Mouse (Mus musculus) C2C12 (cell line): ENCODE results near the gene Tdrkh. TPM values are rescaled to one million over a fixed set of nuclear protein-coding genes. Genes with fewer than 3 reads are reported as not detected.

Experiments used
- H3K27me3 ChIP-seq: one replicate; pipeline ENCODE4 v1.6.1; 2011; ENCODE audit not compliant: control insufficient read depth, insufficient read depth, insufficient read length
- H3K36me3 ChIP-seq: one replicate; pipeline ENCODE4 v1.6.1; 2011; ENCODE audit not compliant: control insufficient read depth, insufficient read depth
- H3K4me3 ChIP-seq: one replicate; pipeline ENCODE4 v1.5.1; 2011; ENCODE audit warnings: mild to moderate bottlenecking, control low read depth; ENCODE audit not compliant: poor library complexity, insufficient read depth, severe bottlenecking
- H3K79me2 ChIP-seq: one replicate; pipeline ENCODE4 v1.6.1; 2011; ENCODE audit not compliant: control insufficient read depth, insufficient read depth
- H3K79me3 ChIP-seq: one replicate; pipeline ENCODE4 v1.6.1; 2011; ENCODE audit warnings: low read depth, control low read depth
- H3ac ChIP-seq: one replicate; pipeline ENCODE3; 2011; ENCODE audit warnings: low read depth; ENCODE audit not compliant: control insufficient read depth, insufficient read length
- CEBPB ChIP-seq: IDR thresholded peaks from one replicate; pipeline ENCODE4 v1.6.1; 2011; ENCODE audit warnings: low read depth, mild to moderate bottlenecking, control low read depth, moderate library complexity
- CTCF ChIP-seq: IDR thresholded peaks from one replicate; pipeline ENCODE4 v1.5.1; 2011; ENCODE audit not compliant: control insufficient read depth, insufficient read depth, insufficient read length
- FOSL1 ChIP-seq: IDR thresholded peaks from one replicate; pipeline ENCODE4 v1.8.0; 2011; ENCODE audit warnings: mild to moderate bottlenecking, low read length; ENCODE audit not compliant: poor library complexity, insufficient read depth, severe bottlenecking
- MAX ChIP-seq: IDR thresholded peaks from one replicate; pipeline ENCODE4 v1.6.1; 2011; ENCODE audit warnings: mild to moderate bottlenecking, control low read depth
- MYOD1 ChIP-seq: IDR thresholded peaks from one replicate; pipeline ENCODE4 v1.6.1; 2011; ENCODE audit warnings: low read depth; ENCODE audit not compliant: control insufficient read depth, insufficient read length
- MYOG ChIP-seq: IDR thresholded peaks from one replicate; pipeline ENCODE4 v1.6.1; 2011; ENCODE audit not compliant: control insufficient read depth, insufficient read length; ENCODE audit errors: extremely low read depth
- USF1 ChIP-seq: IDR thresholded peaks from one replicate; pipeline ENCODE4 v1.6.1; 2011; ENCODE audit warnings: low read depth, mild to moderate bottlenecking, control low read depth, moderate library complexity
- polyA plus RNA-seq: library from polyadenylated mRNA; unstranded; fragments of >200 nt; fragmentation: generic; extraction: Trizol; gene quantifications from one replicate; pipeline ENCODE4 v1.2.1, GENCODE M21; 2012; ENCODE audit warnings: missing spikeins

Gene Tdrkh
- polyA plus RNA-seq, 1 experiment, result 7.5 TPM

DNA sequence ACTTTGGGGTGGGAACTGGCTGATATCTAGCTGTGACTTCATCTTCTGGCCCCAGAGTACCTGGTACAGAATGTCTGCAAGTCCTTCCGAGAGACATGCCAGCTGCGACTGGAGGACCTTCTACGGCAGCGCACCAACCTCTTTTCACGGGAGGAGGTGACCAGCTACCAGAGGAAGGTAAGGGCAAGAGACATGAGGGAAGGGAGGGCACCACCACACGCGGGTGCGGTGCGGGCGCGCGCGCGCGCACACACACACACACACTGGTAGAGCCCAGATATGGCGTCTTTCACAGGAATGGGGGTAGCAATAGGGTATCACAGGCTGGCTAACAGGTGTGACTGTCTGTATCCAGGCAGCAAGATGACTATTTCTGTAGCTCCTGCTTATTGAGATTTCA, 23.7 kb upstream of the Tdrkh start:
- TF ChIP-seq CEBPB (no peak), MAX (no peak), FOSL1 (no peak), USF1 (no peak), MYOD1 (no peak), MYOG (no peak), CTCF (no peak)

DNA sequence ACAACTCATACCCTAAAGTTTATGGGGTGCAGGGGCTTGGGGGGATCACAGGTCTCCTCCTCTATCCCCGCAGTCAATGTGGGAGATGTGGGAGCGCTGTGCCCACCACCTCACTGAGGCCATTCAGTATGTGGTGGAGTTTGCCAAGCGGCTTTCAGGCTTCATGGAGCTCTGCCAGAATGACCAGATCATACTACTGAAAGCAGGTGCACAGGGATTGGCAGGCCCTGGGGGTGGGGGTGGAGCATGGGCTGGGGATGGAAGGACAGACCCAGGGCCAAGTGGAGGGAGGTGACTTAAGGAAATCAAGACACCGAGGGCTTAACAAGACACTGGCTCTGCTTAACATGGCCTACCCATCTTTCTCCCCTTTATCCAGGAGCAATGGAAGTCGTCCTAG, 22.1 kb upstream of the Tdrkh start:
- peaks cover 18% of the 10 kb centered on the region for H3K27me3 ChIP-seq
- no peak overlapping the region for H3K4me3 ChIP-seq
- H3K79me2 ChIP-seq, result no peaks in the 10 kb centered on the region
- H3K79me3 ChIP-seq, result no peaks in the 10 kb centered on the region
- TF ChIP-seq MYOD1 (no peak), MAX (no peak)
- no peak overlapping the region for H3ac ChIP-seq
- H3K36me3 ChIP-seq, result no peaks in the 10 kb centered on the region

More for the DNA sequence above, 23.7 kb upstream of the Tdrkh start:
- H3K27me3 ChIP-seq, result peaks cover 19% of the 10 kb centered on the region
- no peaks in the 10 kb centered on the region for H3K79me3 ChIP-seq
- H3K79me2 ChIP-seq, result no peaks in the 10 kb centered on the region
- no peak overlapping the region for H3ac ChIP-seq
- H3K36me3 ChIP-seq, result no peaks in the 10 kb centered on the region
- H3K4me3 ChIP-seq, result no peak overlapping the region

DNA sequence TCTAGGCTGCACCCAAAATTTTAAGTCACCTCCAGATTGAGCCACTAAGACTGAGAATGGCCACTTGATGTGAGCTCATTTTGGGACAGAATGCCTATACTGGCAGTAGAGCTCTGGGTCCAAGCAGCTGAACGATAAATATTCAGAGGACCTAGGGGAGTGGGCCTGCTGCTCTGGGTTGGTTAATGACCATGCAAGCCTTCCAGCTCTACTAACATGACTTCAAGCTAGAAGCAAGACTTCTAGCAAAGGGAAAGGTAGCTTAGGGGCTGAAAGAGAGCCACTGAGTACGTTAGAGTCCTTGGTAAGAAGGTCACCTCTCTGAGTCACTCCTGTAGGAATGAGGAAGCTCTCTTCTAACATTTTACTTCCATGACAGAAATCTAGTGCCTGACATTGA, 20.9 kb upstream of the Tdrkh start:
- no peaks in the 10 kb centered on the region for H3K79me3 ChIP-seq
- no peak overlapping the region for H3ac ChIP-seq
- H3K27me3 ChIP-seq, result peaks cover 23% of the 10 kb centered on the region
- no peaks in the 10 kb centered on the region for H3K79me2 ChIP-seq
- H3K4me3 ChIP-seq, result no peak overlapping the region
- H3K36me3 ChIP-seq, result no peaks in the 10 kb centered on the region
- no peak for TF ChIP-seq MYOD1
- TF ChIP-seq FOSL1, result no peak
- no peak for TF ChIP-seq MYOG
- no peak for TF ChIP-seq CEBPB
- TF ChIP-seq USF1, result no peak
- no peak for TF ChIP-seq CTCF
- TF ChIP-seq MAX, result no peak

DNA sequence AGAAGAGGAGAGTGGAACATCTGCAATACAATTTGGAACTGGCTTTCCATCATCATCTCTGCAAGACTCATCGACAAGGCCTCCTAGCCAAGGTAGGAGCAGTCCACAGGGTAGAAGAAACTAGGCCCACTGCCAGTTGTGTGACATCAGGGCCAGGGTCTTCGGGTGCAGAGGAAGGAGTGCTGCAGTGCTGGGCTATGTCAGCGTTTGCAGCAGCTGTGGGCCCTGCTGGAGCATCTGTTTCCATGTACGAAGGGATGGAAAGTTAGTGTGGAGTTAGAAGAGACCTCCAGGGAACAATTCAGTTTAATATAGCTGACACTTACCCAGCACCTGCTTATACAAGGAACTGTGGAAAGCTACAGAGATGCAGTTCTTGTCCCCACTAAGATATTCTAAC, 20.0 kb upstream of the Tdrkh start:
- no peaks in the 10 kb centered on the region for H3K36me3 ChIP-seq
- H3K4me3 ChIP-seq, result no peak overlapping the region
- H3K79me2 ChIP-seq, result no peaks in the 10 kb centered on the region
- TF ChIP-seq FOSL1 (no peak), MYOG (no peak), MAX (no peak), CTCF (no peak), CEBPB (no peak), USF1 (no peak), MYOD1 (no peak)
- no peak overlapping the region for H3ac ChIP-seq
- H3K27me3 ChIP-seq, result peaks cover 23% of the 10 kb centered on the region
- no peaks in the 10 kb centered on the region for H3K79me3 ChIP-seq

DNA sequence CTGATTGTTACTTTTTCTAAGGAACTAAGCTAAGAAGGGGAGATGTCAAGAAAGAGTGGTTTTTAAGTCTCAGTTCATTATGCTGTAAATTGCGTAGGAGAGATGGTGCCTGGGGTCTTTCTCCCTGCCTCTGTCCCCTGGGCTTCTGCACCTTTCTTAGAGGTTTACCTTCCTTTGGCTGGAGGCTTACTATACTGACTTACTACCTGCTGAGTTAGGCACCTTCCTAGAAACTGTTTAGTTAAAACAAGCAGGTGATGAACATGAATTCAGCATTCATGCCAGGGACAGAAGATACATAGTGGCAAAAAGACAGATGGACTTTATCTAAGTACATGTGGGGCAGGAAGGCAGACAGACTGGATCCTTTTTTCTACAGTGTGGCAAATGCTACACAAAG, 16.7 kb upstream of the Tdrkh start:
- H3K27me3 ChIP-seq, result peaks cover 37% of the 10 kb centered on the region
- H3K79me3 ChIP-seq, result no peaks in the 10 kb centered on the region
- H3K36me3 ChIP-seq, result no peaks in the 10 kb centered on the region
- no peak overlapping the region for H3ac ChIP-seq
- H3K79me2 ChIP-seq, result no peaks in the 10 kb centered on the region
- H3K4me3 ChIP-seq, result no peak overlapping the region
- no peak for TF ChIP-seq CEBPB
- TF ChIP-seq MAX, result no peak
- no peak for TF ChIP-seq USF1
- no peak for TF ChIP-seq MYOD1

DNA sequence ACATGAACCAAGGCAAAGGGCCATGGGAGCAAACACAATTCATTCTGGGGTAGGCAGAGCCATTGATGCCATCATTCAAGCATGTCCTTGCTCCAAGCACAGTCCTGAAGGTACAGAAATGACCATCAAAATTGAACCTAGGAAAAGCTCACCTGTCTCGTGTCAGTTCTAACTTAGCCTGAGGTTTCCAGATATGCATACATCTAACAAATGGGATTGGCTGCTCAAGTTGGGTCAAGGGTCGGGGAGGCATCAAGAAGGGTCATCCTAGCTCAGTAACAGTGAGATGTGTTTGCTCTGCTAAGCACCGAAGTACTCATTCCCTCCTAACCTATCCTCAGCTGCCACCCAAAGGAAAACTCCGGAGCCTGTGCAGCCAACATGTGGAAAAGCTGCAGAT, 16.2 kb upstream of the Tdrkh start:
- H3K79me2 ChIP-seq, result no peaks in the 10 kb centered on the region
- H3ac ChIP-seq, result no peak overlapping the region
- no peaks in the 10 kb centered on the region for H3K79me3 ChIP-seq
- peaks cover 40% of the 10 kb centered on the region for H3K27me3 ChIP-seq
- H3K4me3 ChIP-seq, result no peak overlapping the region
- H3K36me3 ChIP-seq, result no peaks in the 10 kb centered on the region
- TF ChIP-seq CEBPB, result no peak
- no peak for TF ChIP-seq MYOD1

DNA sequence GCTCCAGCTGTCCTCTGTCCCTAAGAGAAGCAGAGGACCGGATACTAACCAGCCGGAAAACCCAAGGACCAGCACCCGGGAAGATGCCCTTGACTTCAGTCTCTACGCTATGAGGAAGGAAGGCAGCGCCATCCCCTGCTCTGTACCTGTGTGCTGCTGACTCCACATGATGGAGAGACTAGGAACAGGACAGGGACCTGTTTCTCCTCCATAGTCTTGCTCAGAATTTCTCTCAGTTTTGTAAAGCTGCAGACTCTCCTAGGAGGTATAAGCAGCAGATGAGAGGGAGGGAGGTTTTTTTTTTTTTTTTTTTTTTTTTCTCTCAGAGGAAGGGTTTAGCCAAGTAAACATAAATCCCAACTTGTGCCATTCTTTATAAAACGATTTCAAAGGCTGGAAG, 14.9 kb upstream of the Tdrkh start, which contains the start of gene Lingo4:
Gene Lingo4 (plus strand): TSS at position 301 of the 400 bp plus-strand sequence.
- H3K27me3 ChIP-seq, result peaks cover 41% of the 10 kb centered on the region
- H3ac ChIP-seq, result no peak within 1 kb of the TSS

More for the DNA sequence above, 14.9 kb upstream of the Tdrkh start, which contains the start of gene Lingo4:
- no peak for TF ChIP-seq CTCF
- no peak for TF ChIP-seq MAX
- no peak for TF ChIP-seq MYOG
- no peak for TF ChIP-seq CEBPB
- TF ChIP-seq FOSL1, result no peak
- TF ChIP-seq USF1, result no peak
- no peak for TF ChIP-seq MYOD1
- H3K79me2 ChIP-seq, result no peaks in the 10 kb centered on the region
- no peak within 1 kb of the TSS for H3K4me3 ChIP-seq
- H3K36me3 ChIP-seq, result no peaks in the 10 kb centered on the region
- no peaks in the 10 kb centered on the region for H3K79me3 ChIP-seq
